Mouse (Mus musculus) retina, embryonic 14.5 days (tissue): ENCODE measurements around the gene Dolk.
A peak's percentile ranks its signal among the peaks of the same experiment; 100 is the strongest.

ENCODE experiments used
- DNase-seq: peaks from one replicate; pipeline ENCODE4 v3.0.0-alpha.2; 2015; ENCODE audit warnings: low spot score

The Dolk gene

DNA sequence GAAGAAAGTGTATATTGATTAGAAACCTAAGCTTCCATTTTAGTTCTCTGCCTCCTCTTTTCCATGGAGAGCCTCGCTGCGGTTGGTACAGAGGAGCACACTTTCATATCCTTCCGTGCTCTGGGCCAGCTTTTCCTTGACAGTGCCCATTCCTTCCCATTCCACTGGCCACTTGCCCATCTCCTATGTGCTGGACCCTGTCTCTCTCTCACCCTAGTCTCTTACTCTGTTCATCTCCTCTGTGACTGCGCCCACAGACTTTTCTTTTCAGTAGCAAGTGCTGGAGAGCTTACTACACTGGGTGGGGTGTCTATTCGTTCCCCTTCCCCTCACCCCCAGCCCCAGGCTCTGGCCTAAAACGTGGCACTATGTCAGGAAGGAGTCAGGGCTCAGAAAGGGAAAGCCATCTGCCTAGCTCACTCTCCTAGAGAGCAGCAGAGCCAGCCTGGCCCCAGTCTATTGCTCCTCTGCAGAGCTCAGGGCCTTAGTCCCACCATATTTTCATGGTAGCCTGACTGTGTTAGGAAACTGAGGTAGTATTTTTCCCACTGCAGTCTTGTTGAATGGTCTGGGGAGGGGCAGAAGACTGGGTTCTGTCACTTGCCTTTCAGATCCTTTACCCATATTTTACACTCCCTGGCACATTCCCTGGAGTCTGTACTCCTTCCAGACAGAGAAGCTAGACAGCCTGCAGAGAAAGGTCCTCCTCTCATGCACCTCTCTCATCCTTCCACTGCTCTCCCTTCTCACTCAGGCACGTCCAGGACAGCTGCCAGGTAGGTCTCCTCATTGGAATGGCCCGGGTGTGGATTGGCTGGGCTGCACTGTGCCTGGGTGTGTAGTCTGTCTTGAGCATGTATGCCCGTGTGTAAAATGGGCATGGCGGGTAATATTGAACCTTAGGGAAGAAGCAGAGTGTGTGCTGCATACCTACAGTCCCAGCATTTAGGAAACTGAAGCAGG, 35.7 kb downstream of the Dolk start:
- no peak for DNase-seq

DNA sequence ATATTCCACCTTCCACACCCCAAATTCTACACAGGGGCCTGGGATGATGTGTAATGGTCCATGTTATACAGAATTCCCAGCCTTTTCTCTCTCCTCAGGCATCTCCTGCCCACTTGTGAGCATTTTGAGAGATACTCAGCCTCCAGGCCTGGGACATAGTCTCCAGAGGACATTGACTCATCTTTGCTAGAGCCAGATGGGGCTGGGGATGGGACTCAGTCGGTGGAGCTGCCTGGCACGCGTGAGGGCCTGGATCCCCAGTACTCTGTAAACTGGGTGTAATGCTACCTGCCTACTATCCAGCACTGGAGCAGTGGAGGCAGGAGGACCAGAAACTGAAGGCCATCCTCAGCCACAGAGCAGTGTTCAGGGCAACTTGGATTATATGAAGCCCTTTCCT, 37.0 kb downstream of the Dolk start:
- no peak for DNase-seq

DNA sequence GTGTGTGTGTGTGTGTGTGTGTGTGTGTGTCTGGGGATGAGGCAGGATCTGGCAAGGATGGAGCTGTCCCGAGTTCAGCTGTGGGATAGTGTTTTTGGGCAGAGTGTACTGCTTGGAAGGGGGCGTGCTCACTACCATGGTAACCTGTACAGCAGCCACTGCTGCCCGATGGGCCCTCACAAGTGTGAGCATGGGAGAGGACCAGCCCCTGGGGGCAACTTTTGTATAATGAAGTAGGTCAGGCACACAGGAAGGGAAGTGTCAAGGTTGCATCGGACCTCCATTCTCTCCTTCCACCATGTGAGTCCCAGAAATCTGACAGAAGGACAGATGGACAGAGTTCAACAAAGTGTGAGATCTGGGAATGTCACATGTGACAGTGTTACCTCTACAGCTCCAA, 38.5 kb downstream of the Dolk start:
- DNase-seq: no peak

DNA sequence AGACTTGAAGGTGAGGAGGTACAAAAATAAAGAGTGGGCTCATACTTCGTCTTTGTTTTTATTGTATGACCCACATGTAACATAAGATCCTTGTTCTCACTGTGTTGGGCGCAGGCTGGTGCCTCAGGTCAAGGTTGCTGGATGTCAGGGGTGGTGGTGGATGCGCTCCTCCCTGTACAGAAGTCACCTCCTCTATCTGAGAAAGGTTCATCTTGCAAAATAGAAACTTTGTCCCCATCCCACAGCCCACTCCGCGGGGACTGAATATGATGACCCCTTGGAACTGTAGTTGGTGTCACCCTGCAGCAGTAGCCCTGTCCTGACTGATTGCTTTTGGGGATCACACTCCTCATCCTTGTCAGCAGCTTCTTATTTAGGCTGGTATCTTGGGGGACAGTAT, 39.1 kb downstream of the Dolk start:
- DNase-seq: no peak

DNA sequence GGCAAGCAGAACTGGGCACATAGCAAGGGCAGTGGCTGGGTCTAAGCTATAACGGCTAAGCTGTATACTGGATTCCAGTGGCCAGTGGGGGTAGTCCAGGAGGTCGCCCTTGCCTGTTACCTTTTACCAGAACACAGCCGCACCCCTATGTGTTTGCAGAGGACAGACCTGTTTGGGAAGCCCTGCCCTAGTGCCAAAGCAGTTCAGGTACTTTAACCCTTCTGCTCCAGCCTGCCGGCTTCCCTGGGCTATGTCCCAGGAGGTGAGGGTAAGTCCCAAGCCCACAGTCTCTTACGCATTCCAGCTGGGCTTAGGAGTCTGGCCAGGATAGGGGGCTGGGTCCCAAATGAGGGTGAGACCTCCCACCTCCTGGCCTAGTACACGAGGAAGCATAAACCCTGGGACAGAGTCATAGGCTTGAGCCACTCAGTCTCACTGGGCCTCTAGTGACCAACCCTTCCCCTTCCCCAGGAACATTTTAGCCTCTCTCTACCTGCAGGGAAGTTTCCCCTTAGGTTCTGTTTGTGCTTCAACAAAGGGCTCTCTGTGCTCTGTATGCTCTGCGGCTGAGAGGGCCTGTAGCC, 41.4 kb downstream of the Dolk start:
- DNase-seq: no peak

DNA sequence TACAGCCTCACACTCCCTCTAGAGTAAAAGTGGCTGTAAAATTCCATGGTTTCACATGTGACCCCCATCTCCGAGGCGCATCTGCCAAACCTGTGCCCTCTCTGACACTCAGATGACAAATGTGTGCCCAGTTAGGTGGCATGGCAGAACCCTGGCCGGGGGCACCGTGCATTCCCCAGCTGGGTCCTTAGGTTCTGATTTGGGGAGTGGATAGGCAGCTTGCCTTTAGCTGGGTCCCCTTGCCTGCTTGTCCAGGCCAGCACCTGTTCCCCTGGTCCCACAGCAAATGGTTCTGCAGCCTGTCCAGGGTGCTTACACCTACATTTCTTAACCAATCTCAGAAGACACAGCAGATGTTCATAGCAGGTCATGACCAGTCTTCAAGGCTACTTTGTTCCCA, 42.7 kb downstream of the Dolk start:
- DNase-seq: no peak

DNA sequence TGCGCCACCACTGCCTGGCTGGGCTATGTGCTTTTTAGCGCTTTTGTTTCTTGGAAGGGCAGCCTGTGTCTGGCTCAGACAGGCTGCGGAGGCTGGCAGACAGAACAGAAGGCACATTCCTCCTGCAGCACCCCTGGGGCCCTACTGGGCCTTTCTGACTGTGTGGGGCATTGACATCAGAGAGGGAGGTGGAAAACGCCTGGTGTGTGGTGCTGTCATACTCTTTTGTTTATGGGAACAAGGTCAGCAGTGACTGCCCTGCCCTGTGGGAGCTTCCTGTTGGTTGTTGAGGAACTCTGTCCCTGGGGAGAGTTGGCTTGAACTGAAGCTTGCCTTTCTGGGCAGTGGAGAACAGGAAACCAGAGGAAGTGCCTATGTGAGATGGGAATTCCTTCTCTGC, 43.6 kb downstream of the Dolk start:
- DNase-seq: no peak

DNA sequence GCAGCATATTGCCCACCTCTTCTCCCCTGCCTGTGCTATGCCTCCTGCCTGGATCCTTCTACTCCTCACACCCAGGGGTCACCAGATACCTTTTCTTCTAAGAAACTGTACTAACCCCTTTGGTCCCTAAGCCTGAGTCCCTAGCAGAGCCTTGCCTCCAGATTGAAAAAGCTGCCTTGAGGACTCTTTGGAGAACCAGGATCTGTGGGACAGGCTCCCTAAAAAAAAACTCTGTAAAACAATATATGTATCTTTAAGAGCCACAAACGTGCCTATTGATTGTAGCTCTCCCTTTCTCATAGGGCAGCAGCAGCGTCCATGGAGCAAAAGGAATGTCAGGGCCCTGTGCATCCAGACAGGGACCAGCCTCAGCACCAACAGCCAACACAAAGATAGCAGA, 45.9 kb downstream of the Dolk start, which contains the start of gene Gm28035:
Gm28035 (plus strand) TSS at position 301 of the 400 bp plus-strand sequence.
- no peak for DNase-seq

DNA sequence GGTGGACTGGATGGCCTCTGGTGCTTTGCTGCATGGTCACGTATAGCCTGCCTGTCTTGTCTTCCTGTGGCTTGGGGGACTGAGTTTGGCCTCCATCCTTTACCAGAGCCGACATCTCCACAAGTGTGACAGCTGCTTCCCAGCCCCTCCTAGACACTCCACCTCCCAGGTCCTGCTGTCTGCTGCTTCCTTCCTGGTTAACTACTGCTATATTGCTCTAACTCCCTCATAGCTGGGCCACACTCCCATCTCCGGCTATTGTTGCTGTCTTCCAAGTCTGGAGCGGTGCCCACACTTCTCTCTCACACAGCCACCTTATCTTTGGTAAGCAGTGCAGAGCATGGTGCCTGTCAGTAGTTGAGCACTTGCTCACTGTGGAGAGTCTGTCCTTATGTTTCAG, 46.4 kb downstream of the Dolk start:
- DNase-seq: no peak

DNA sequence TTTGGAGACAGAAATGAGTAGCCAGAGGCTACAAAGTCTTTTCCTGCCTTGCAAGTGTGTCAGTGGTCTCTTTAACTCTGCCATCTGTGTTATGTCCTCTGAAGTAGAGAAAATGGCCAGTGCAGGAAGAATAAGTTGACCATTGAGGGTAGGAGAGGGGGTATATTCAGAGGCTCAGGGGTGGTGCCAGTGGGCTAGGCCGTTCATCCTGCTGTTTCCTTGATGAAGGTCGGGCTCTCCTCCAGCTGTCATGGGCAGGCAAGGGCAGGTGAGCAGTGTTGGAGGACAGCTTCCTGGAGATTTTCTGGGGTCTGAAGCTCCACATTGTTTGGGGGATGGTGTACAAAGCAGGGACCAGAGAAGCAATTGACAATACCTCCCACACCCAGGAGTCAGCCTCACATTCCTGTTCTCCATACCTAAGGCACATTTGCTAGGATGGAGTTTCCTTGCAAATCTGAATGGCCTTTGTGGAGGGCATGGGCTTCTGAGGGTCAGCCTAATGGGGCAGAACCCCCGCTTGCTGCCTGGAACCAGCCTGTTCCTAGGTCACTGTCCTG, 47.1 kb downstream of the Dolk start:
- no peak for DNase-seq

DNA sequence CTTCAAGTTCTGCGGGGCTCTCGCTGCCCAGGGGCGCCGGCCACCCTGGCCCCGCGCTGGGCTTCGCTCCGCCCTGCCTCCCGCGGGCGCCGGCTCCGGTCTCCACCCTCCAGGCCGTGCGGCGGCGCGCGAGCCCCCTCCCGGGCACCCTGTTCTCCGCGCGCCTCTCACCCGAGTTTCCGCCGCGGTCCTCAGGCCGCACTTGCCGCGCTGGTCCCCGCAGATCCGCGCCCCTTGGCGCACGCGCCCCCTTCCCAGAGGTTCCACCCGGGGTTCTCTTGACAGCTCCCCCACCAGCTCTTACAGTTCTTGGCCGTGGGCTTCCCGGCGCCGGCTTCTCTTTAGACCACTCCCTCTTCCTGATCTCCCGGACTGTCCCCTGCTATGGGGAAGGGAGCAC, 48.3 kb downstream of the Dolk start:
- no peak for DNase-seq

DNA sequence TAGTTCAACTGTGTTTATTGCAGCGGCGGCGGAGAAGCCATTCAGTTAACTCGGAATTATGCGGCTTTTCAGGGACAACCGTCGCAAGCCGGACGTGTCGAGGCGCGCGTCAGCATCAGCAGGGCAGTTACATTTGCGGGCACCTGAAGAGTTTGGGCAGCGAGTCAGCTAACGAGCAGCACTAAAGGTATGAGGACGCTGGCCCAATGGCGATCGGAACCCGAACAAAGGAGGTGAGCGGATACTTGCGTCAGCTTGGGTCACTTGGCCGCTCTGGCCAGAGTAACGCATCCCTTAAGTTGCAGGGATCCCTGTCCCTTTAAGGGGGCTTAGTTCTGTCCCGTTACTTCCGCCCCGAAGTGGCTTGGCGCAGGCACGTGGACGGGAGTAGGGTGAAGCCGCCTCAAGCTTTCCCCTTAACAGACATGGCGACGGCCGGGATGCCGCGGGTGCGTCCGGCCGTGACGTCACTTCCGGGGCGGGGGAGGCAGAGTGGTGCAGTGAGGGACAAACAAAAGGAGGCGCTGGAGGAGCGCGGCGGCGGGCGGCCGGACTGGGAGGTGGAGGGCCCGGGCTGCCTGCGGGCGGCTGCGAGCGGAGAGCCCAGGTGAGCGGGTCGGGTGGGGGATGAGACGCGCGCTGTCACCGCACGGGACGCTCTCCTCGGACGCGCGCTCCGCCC, 48.8 kb downstream of the Dolk start, which contains the start of gene Lrrc8a:
Lrrc8a (plus strand) TSS at position 517 of the 682 bp plus-strand sequence.
- DNase-seq: peak; percentile 97

DNA sequence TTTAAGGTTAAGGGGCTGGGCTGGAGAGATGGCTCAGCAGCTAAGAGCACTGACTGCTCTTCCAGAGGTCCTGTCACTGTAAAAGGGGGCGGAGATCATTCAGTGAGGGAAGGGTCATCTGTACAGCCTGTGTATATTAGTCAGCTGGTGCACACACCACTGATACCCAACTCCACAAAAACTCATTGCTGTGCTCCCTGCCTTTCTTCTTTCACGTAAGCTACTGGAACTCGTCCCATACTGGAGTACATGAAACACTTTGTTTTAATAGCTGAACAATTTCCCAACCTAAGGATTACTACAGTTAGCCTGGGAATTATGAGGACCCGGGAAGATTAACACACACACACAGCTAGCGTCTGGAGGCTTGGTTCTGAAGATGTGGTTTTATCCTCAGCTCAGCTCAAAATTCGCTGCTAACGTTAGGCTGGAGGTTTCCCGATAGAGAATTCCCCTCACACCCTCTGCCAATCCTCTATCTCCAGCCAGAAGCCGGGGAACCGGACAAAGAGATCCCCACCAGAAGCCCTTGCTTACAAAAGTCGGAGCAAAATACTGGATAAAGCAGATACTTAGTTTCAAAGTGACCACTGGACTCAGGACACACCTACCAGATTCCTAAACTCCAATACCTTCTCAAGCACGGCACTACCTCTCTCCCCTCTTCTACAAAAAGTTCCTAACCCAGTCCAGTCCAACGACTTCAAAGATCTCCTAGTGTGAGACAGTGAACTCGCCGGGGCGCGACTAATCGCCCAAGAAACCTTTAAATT, 49.5 kb downstream of the Dolk start:
- DNase-seq: peak; percentile 33

DNA sequence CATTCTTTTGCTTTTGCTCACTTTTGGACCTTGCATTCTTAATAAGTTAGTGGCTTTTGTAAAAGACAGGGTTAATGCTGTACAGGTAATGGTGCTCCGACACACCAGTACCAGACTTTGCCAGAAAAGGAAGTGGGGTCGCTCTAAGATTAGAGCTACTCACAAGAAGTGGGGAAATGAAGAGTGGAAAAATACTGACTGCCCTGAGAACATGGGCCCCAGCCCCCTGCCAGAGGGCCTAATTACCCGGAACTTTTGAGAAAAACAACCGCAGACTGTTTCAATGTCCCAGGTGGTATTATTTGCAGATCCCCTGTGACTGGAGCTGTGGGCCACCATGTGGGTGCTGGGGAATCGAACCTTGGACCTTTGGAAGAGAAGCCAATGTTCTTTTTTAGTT, 50.5 kb downstream of the Dolk start:
- DNase-seq: no peak
